Mouse (Mus musculus): ENCODE measurements around the gene Zkscan5. TPM values are rescaled to one million over a fixed set of nuclear protein-coding genes. Genes with fewer than 3 reads are reported as not detected.
"Not testable (repeated sequence)": the region's sequence is repeated elsewhere in the genome, so short reads cannot be mapped to it uniquely, and the experiment has no call there.

Gene Zkscan5
- polyA plus RNA-seq, 1 experiment, result 11.2 TPM

- no peak for DNase-seq
- Histone ChIP-seq H3K4me3 (replicated peaks; ENCODE audit: insufficient read depth, low read depth, low read length) (no peak overlapping the region), H3K27ac (ENCODE audit: insufficient read depth, low read length) (no peak overlapping the region), H3K4me1 (ENCODE audit: control insufficient read depth, insufficient read depth, low read length) (peaks cover 9% of the 10 kb centered on the region), H3K27me3 (ENCODE audit: control insufficient read depth, insufficient read depth, low read length) (no peaks in the 10 kb centered on the region)
- 47% methylated on average over 3 of the region's 3 CpGs for WGBS
- TF ChIP-seq CTCF (IDR thresholded peaks at IDR 0.05; ENCODE audit: borderline replicate concordance, insufficient read depth, low read depth, low read length) (no peak), POLR2A (IDR thresholded peaks at IDR 0.05; ENCODE audit: borderline replicate concordance, insufficient read depth, low read length) (no peak)
These were observed 1.9 kb upstream of the Zkscan5 start for GRCm38 (mm10) chr5:145202446-145202845.

DNA sequence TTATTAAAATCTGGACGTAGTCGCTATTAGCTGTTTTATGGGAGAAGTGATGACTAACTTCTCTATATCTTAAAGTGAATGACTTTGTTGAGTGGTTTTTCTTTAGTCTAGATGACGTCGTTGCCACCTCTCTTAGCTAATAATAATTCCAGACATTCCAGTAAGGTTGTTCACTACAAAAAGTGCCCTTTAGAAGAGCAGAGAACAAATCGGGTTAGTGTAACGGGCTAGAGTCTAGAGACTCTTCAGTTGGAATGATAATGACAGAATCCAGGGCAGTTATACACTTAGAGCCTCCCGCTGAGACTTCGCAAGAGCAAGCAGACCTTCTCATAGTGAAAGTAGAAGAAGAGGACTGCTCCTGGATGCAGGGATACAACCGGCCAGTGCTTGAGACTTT is 679 bp downstream of the Zkscan5 start:
- Histone ChIP-seq H3K27ac (ENCODE audit: insufficient read depth, low read length) (no peak overlapping the region), H3K4me1 (ENCODE audit: control insufficient read depth, insufficient read depth, low read length) (peaks cover 9% of the 10 kb centered on the region), H3K4me3 (replicated peaks; ENCODE audit: insufficient read depth, low read depth, low read length) (peak overlapping the region; percentile 14), H3K27me3 (ENCODE audit: control insufficient read depth, insufficient read depth, low read length) (no peaks in the 10 kb centered on the region)
- TF ChIP-seq CTCF (IDR thresholded peaks at IDR 0.05; ENCODE audit: borderline replicate concordance, insufficient read depth, low read depth, low read length) (no peak), POLR2A (IDR thresholded peaks at IDR 0.05; ENCODE audit: borderline replicate concordance, insufficient read depth, low read length) (no peak)
- 16% methylated on average over 9 of the region's 9 CpGs for WGBS
- no peak for DNase-seq

- 96% methylated on average over 6 of the region's 6 CpGs for WGBS
- H3K4me3 ChIP-seq (replicated peaks; ENCODE audit: insufficient read depth, low read depth, low read length), result no peak overlapping the region
- TF ChIP-seq POLR2A (IDR thresholded peaks at IDR 0.05; ENCODE audit: borderline replicate concordance, insufficient read depth, low read length) (no peak), CTCF (IDR thresholded peaks at IDR 0.05; ENCODE audit: borderline replicate concordance, insufficient read depth, low read depth, low read length) (no peak)
- H3K27me3 ChIP-seq (ENCODE audit: control insufficient read depth, insufficient read depth, low read length), result no peaks in the 10 kb centered on the region
- no peak for DNase-seq
- no peak overlapping the region for H3K27ac ChIP-seq (ENCODE audit: insufficient read depth, low read length)
- H3K4me1 ChIP-seq (ENCODE audit: control insufficient read depth, insufficient read depth, low read length), result peaks cover 6% of the 10 kb centered on the region; the same call in 1 of the 2 replicates
These were observed 3.0 kb downstream of the Zkscan5 start for GRCm38 (mm10) chr5:145207385-145207784.

DNA sequence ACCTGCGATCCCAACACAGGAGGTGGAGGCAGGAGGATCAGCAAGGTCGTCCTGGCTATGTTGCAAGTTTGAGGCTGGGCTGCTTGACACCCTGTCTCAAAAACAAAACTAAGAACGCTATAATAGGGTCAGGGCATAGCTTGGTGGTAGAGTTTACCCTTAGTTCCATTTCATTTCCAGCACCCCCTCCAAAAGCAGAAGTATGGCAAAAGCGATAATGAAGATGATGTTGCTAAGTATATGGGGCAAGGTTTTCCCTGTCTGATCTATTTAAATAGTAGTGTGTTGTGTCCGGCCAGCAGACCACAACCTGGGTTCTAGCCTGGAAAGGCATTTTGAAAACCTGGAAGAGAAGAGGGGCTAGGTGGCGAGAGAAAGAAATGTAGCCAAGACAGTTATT is 3.6 kb downstream of the Zkscan5 start:
- H3K27ac ChIP-seq (ENCODE audit: insufficient read depth, low read length), result no peak overlapping the region
- 87% methylated on average over 6 of the region's 6 CpGs for WGBS
- TF ChIP-seq POLR2A (IDR thresholded peaks at IDR 0.05; ENCODE audit: borderline replicate concordance, insufficient read depth, low read length) (no peak), CTCF (IDR thresholded peaks at IDR 0.05; ENCODE audit: borderline replicate concordance, insufficient read depth, low read depth, low read length) (no peak)
- peaks cover 6% of the 10 kb centered on the region; the same call in 1 of the 2 replicates for H3K4me1 ChIP-seq (ENCODE audit: control insufficient read depth, insufficient read depth, low read length)
- no peaks in the 10 kb centered on the region for H3K27me3 ChIP-seq (ENCODE audit: control insufficient read depth, insufficient read depth, low read length)
- DNase-seq, result no peak
- no peak overlapping the region for H3K4me3 ChIP-seq (replicated peaks; ENCODE audit: insufficient read depth, low read depth, low read length)

DNA sequence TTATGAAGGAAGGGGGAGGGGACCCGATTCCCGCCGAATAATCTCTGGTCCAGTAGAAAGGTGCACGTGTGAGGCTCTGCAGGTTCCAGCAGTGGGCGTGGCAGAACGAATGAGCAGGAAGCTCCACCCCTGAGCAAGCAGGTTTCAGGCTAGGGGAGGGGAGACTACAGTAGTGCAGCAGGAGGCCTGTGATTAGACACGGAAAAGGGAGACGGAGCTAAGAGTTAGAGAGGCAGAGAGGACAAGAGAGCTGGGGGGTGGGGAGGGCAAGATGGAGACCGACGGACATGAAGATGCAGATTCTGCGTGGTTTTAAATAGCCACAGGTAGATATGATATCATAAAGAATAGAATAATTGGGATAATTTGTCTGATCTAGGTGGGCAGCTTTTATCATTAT is 4.0 kb downstream of the Zkscan5 start:
- WGBS, result 56% methylated on average over 11 of the region's 11 CpGs
- not testable (repeated sequence) for H3K27me3 ChIP-seq (ENCODE audit: control insufficient read depth, insufficient read depth, low read length); H3K27ac ChIP-seq (ENCODE audit: insufficient read depth, low read length); DNase-seq; H3K4me3 ChIP-seq (replicated peaks; ENCODE audit: insufficient read depth, low read depth, low read length); H3K4me1 ChIP-seq (ENCODE audit: control insufficient read depth, insufficient read depth, low read length)

GRCm38 (mm10) chr5:145211340-145211739 is 7.0 kb downstream of the Zkscan5 start:
- WGBS, result 94% methylated on average over 4 of the region's 4 CpGs
- no peak for DNase-seq
- H3K27me3 ChIP-seq (ENCODE audit: control insufficient read depth, insufficient read depth, low read length), result no peaks in the 10 kb centered on the region
- no peak overlapping the region for H3K4me3 ChIP-seq (replicated peaks; ENCODE audit: insufficient read depth, low read depth, low read length)
- no peaks in the 10 kb centered on the region for H3K4me1 ChIP-seq (ENCODE audit: control insufficient read depth, insufficient read depth, low read length)
- H3K27ac ChIP-seq (ENCODE audit: insufficient read depth, low read length), result no peak overlapping the region
- TF ChIP-seq CTCF (IDR thresholded peaks at IDR 0.05; ENCODE audit: borderline replicate concordance, insufficient read depth, low read depth, low read length) (no peak), POLR2A (IDR thresholded peaks at IDR 0.05; ENCODE audit: borderline replicate concordance, insufficient read depth, low read length) (no peak)

GRCm38 (mm10) chr5:145212216-145212615 is 7.9 kb downstream of the Zkscan5 start:
- 93% methylated on average over 4 of the region's 4 CpGs for WGBS
- H3K4me1 ChIP-seq (ENCODE audit: control insufficient read depth, insufficient read depth, low read length), result no peaks in the 10 kb centered on the region
- no peak for DNase-seq
- H3K27ac ChIP-seq (ENCODE audit: insufficient read depth, low read length), result no peak overlapping the region
- H3K27me3 ChIP-seq (ENCODE audit: control insufficient read depth, insufficient read depth, low read length), result no peaks in the 10 kb centered on the region
- H3K4me3 ChIP-seq (replicated peaks; ENCODE audit: insufficient read depth, low read depth, low read length), result no peak overlapping the region
- no peak for TF ChIP-seq CTCF (IDR thresholded peaks at IDR 0.05; ENCODE audit: borderline replicate concordance, insufficient read depth, low read depth, low read length)
- no peak for TF ChIP-seq POLR2A (IDR thresholded peaks at IDR 0.05; ENCODE audit: borderline replicate concordance, insufficient read depth, low read length)

DNA sequence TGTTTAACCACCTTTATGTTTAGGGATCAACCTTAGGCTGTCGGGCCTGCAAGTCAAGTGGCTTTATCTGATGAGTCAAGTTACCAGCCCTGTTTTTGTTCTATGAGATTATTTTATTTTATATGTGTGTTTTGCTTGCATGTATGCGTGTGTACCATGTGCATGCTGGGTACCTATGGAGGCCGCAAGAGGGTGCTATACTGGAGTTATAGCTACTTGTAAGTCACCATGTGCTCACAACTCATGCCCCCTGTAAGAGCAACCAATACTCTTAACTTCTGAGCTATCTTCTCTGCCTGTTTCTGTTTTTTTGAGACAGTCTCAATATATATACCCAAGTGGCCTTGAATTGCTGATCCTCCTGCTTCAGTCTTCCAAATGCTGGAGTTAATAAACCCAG is 9.1 kb downstream of the Zkscan5 start:
- H3K4me3 ChIP-seq (replicated peaks; ENCODE audit: insufficient read depth, low read depth, low read length), result no peak overlapping the region
- H3K27ac ChIP-seq (ENCODE audit: insufficient read depth, low read length), result no peak overlapping the region
- no peaks in the 10 kb centered on the region for H3K27me3 ChIP-seq (ENCODE audit: control insufficient read depth, insufficient read depth, low read length)
- H3K4me1 ChIP-seq (ENCODE audit: control insufficient read depth, insufficient read depth, low read length), result no peaks in the 10 kb centered on the region
- TF ChIP-seq POLR2A (IDR thresholded peaks at IDR 0.05; ENCODE audit: borderline replicate concordance, insufficient read depth, low read length) (no peak), CTCF (IDR thresholded peaks at IDR 0.05; ENCODE audit: borderline replicate concordance, insufficient read depth, low read depth, low read length) (no peak)
- no peak for DNase-seq
- WGBS, result 97% methylated on average over 3 of the region's 3 CpGs

Data from cerebellum, adult 2 months (tissue).